8 mouse cellular contexts compared by ENCODE assay signal in the genomic region with DNA sequence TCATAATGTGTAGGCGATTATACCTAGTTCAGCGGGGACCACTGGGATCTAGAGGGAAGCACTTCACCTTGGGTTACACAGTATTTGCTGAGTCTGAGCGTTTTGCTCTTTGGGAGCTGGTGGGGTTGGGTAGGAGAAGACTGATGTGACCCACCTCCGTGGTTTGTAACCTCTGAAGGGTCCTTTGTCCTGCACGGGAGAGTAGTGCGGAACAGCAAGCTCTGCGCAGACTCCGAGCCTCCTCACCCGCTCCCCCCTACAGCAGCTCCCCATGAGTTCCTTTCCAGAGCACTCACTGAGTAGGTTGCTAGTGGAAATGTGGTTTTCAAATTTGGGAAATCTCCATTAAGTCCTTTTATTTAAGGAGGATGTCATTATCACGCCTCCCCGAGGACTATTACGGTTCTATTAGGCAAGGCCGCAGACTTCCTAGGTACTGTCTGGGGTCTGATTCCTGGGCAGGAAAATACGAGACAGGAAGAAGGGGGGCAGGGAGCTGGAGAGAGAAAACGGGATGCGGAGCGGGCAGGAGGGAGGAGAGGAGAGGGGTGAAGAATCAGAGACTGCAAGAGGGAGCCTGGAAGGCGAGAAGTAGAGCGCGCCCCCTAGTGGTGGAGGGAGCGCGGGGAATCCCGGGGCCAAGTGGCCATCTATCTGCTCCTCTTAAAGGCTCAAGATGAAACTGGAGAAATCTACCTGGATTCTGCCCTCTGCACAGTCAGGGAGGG. TPM values are rescaled to one million over a fixed set of nuclear protein-coding genes. Genes with fewer than 3 reads are reported as not detected.
DNase-seq lines count a peak whose midpoint lies in the region; ATAC-seq lines count a peak whose summit lies in the region.

No protein-coding gene starts in this region.

- DNase-seq in T-cell, adult 2 months (ENCODE audit: low spot score), result peak; percentile 53
- peak; percentile 88 to 94 for DNase-seq in cerebellum, postnatal 25 days
- peak; percentile 74 for DNase-seq in gastrocnemius, adult 18-20 months (ENCODE audit: low spot score)
- peak; percentile 40 for DNase-seq in left cerebral cortex, adult 11 months (ENCODE audit: low spot score)
- peak; percentile 31 to 44 for DNase-seq in right cerebral cortex, postnatal 36 days (ENCODE audit: low spot score in 2 of 2)
- DNase-seq in urinary bladder, postnatal 4 days (ENCODE audit: low spot score in 2 of 2), result peak; percentile 71 to 89

- H3K4me2 ChIP-seq in hindbrain, embryonic 16.5 days (ENCODE audit: low read length), result peak overlapping the region; percentile 52

- H3K9me3 ChIP-seq in hindbrain, embryonic 16.5 days (ENCODE audit: control insufficient read depth, low read length), result no peaks in the 10 kb centered on the region

- H3K36me3 ChIP-seq in hindbrain, embryonic 16.5 days (ENCODE audit: control insufficient read depth, insufficient read depth, low read length), result no peaks in the 10 kb centered on the region

- WGBS in hindbrain, embryonic 16.5 days, result 8% methylated on average over 22 of the region's 23 CpGs

- H3K27ac ChIP-seq in hindbrain, embryonic 16.5 days (ENCODE audit: low read depth, low read length), result no peak overlapping the region

- H3K4me3 ChIP-seq in hindbrain, embryonic 16.5 days (ENCODE audit: low read length), result peak overlapping the region; percentile 19

- 0 out of 2 replicates have a peak overlapping the region, but pooled peaks have one; percentile 25 for H3K9ac ChIP-seq in hindbrain, embryonic 16.5 days (ENCODE audit: low read depth, low read length)

- peaks cover 11% of the 10 kb centered on the region for H3K4me1 ChIP-seq in hindbrain, embryonic 16.5 days (ENCODE audit: control insufficient read depth, insufficient read depth, low read depth, low read length)

- peaks cover 4% of the 10 kb centered on the region for H3K27me3 ChIP-seq in hindbrain, embryonic 16.5 days (replicated peaks; ENCODE audit: control insufficient read depth, insufficient read depth, low read length)

- peak; percentile 82 for ATAC-seq in hindbrain, embryonic 16.5 days
- peak; percentile 52; the same call in 1 of the 2 replicates for ATAC-seq in megakaryocyte, adult 5-6 weeks (ENCODE audit: poor library complexity, severe bottlenecking)

RNA-seq across cellular contexts. Expression of gene Etv4, which starts 29.4 kb away (rescaled TPM):
- 1 to 10 TPM; 2.4 to 2.5 TPM for total RNA-seq in gastrocnemius, adult 18-20 months (2021)
- polyA plus RNA-seq in hindbrain, embryonic 16.5 days (2015; fragmentation: Nextera tagmentation; extraction: Ambion mirVana), result 21.7 and 21.8 TPM in 2 replicates
- not detected in 2 replicates for total RNA-seq in megakaryocyte, adult 5-6 weeks (2015)
- not detected in 2 replicates for total RNA-seq in megakaryocyte, adult 5-6 weeks (2017)

Comparison
In these comparisons a context has a peak if more than half of its experiments do, and no peak if none do; other contexts are left out.
1. DNase-seq: peak in every context shown above with its lines; median percentile 91 in cerebellum, postnatal 25 days; 80 in urinary bladder, postnatal 4 days; 74 in gastrocnemius, adult 18-20 months; 53 in T-cell, adult 2 months; 40 in left cerebral cortex, adult 11 months; 38 in right cerebral cortex, postnatal 36 days.